Mouse (Mus musculus): Measurements from ENCODE around the gene Gstm3. TPM values are rescaled to one million over a fixed set of nuclear protein-coding genes. Genes with fewer than 3 reads are reported as not detected.

The Gstm3 gene
- 1.7 and 3.1 TPM in 2 replicates for polyA plus RNA-seq (2012; rRNA removed)

DNA sequence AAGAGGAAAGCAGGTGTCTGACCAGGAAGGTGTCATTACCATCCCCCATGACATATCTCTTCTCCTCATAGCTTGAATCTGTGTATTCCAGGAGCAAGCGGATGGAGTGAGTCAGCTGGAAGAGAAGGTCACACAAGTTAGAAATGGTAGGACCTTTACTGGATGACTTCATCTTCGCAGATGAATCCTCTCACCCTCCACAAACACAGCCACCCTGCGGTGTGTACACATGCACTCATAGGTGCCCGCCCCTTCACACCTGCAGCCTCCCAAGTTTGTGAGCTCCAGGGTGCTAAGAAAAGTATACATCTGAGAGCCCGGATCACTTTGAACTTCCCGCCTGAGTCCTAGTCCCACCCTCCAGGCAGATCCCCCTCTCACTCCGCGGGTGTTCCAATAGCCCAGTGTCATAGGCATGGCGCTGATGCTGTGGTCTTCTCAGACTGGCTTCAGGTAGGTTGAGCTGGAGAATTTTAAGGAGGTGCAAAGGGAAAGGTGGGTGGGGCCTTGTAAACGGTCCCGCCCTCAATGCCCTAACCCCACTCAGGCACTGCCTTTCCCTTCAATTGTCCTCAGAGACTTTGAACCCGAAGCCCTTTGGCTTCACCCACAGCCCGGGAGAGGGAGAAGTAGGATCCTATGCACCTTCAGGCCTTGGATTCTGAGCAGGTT is at the start of gene Gstm3:
TSS of gene Gstm3 (minus strand) at position 560 of the 672 bp plus-strand sequence.

DNA sequence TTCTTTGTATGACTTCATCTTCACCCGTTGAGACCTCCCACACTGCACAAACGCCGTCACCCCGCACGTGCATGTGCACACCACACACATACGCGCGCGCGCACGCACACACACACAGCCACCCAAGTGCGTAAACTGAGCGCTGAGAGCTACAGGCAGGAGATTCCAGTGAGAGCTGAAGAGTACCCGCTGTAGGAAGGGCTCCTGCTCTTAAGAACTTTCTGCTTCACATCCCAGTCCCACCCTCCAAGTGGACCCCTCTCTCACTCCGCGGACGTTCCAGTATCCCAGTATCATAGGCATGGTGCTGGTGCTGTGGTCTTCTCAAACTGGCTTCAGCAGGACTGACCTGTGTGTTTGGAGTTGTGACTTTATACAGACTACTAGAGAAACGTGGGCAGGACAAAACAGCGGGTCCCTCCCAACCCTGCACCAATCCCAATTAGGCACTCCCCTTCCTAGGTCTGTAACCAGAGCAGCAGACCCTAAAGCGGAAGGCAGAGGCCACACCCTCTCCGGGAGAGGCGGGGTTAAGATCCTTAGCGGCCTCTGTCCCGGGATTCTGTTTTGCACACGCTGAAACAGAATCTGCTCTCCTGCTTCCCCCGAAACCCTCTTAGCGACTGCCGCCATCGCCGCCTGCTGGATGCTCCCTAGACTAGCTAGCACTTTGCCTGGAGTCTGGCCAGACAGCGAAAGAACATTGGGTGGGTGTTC is 48.5 kb upstream of the Gstm3 start, which contains the start of gene Gstm1:
TSS of gene Gstm1 (minus strand) at position 501 of the 717 bp plus-strand sequence.

DNA sequence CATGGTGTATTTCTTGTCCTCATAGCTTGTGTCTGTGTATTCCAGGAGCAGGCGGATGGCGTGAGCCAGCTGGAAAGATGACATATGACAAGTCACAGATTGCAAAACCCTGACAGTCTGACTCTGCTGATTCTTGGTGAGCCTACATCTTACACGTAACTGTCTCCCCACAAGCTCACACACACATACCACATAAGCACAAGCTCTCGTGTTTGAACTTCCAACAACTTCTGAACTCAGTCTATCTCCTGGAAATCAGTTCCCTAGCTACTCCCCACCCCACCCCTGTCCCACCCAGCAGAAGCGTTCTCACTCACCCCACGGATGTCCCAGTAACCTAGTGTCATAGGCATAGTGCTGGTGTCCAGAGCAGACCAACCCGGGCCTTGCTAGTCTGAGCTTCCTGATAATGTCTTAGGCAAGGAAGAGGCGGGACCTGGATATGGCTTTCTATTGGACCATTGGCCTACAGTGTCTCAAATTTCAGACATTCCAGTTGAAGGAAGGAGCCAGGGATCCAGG is 17.0 kb upstream of the Gstm3 start, which contains the start of gene Gstm2:
TSS of gene Gstm2 (minus strand) at position 413 of the 522 bp plus-strand sequence.

DNA sequence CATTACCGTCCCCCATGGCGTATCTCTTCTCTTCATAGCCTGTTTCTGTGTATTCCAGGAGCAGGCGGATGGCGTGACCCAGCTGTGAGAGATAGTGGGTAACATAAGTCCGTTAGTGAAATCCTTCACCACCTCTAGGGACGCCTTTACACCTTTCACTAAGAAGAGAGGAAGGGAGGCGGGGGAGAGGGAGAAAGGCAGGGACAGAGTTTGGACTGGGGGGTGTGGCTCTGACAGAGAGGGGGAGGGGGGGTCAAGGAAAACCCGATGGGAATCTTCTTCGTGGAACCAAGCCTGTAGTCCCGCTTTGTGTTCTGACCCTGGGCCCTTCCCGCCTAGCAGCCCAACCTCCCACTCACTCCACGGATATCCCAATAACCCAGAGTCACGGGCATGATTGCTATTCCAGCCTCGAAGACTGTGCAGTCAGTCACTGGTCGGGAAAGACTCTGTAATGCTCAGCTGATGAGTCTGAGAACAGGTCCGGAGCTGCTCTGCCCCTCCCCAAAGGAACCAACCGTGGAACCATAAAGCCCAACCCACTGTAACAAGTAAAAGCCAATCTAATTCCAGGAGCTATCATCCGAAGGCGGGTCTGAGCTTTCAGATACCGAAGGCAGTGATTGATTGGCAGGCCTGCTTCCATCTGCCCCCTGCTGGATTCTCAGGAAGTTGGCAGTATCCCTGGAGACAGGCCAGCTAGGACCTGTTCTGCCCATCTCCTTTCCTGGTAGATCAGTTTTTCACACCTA is 25.7 kb downstream of the Gstm3 start, which contains the start of gene Gstm6:
TSS of gene Gstm6 (minus strand) at position 511 of the 752 bp plus-strand sequence.

DNA sequence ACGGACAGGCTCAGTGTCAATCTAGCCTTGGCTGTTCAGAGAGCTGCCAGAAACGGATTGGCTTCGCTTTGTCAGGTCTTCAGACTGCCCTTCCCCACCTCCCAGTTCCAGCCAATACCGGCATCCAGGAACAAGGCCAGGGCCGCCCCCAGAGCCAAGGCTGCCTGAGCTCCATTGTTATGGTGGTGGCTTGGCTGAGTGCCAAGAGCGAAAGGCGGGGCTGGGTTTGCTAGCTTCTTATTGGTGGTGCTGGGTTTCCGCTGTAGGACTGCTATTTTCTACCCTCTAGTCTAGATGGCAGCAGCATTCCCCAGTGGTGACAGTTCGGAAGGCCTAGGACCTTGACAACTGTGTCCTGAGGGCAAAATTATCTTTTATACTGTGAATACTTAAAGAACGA is 37.4 kb downstream of the Gstm3 start, which contains the start of gene Gstm7:
TSS of gene Gstm7 (minus strand) at position 148 of the 400 bp plus-strand sequence.

Other genes with a start within 250 kb of the Gstm3 start
- gene Csf1, start 208.8 kb downstream of the Gstm3 start, polyA plus RNA-seq (2012; rRNA removed): 5.3 and 6.5 TPM in 2 replicates
- 0.01 and 0.25 TPM in 2 replicates for gene Eps8l3, start 92.1 kb downstream of the Gstm3 start, polyA plus RNA-seq (2012; rRNA removed)
- gene Gstm5, start 73.5 kb downstream of the Gstm3 start, polyA plus RNA-seq (2012; rRNA removed): 90.3 and 108 TPM in 2 replicates
- gene Gstm7, start 37.5 kb downstream of the Gstm3 start, polyA plus RNA-seq (2012; rRNA removed): 77.7 and 99.4 TPM in 2 replicates
- 12.9 and 18.0 TPM in 2 replicates for gene Gstm6, start 25.5 kb downstream of the Gstm3 start, polyA plus RNA-seq (2012; rRNA removed)
- 13.2 and 19.6 TPM in 2 replicates for gene Gstm2, start 17.2 kb upstream of the Gstm3 start, polyA plus RNA-seq (2012; rRNA removed)
- gene Gstm1, start 48.7 kb upstream of the Gstm3 start, polyA plus RNA-seq (2012; rRNA removed): 165 and 175 TPM in 2 replicates
- gene Gstm4, start 75.6 kb upstream of the Gstm3 start, polyA plus RNA-seq (2012; rRNA removed): 11.0 and 14.0 TPM in 2 replicates
- gene Ampd2, start 117.4 kb upstream of the Gstm3 start, polyA plus RNA-seq (2012; rRNA removed): 41.3 and 56.1 TPM in 2 replicates
- 1.5 and 1.9 TPM in 2 replicates for gene Gnat2, start 123.5 kb upstream of the Gstm3 start, polyA plus RNA-seq (2012; rRNA removed)
- gene Gnai3, start 176.9 kb upstream of the Gstm3 start, polyA plus RNA-seq (2012; rRNA removed): 36.8 and 37.1 TPM in 2 replicates
- gene Gpr61, start 185.6 kb upstream of the Gstm3 start, polyA plus RNA-seq (2012; rRNA removed): 0.01 TPM in 1 of 2 replicates, not detected in the other
- 1.9 and 2.2 TPM in 2 replicates for gene Amigo1, start 217.1 kb upstream of the Gstm3 start, polyA plus RNA-seq (2012; rRNA removed)
- 1.8 and 1.9 TPM in 2 replicates for gene Cyb561d1, start 231.9 kb upstream of the Gstm3 start, polyA plus RNA-seq (2012; rRNA removed)
- 1.6 and 1.9 TPM in 2 replicates for gene Atxn7l2, start 241.7 kb upstream of the Gstm3 start, polyA plus RNA-seq (2012; rRNA removed)

Data from liver, embryonic 18 days (tissue).